Mouse (Mus musculus) neural tube, embryonic 13.5 days (tissue): ENCODE measurements around the gene Rcor1. TPM values are rescaled to one million over a fixed set of nuclear protein-coding genes. Genes with fewer than 3 reads are reported as not detected.

Experiments
- ATAC-seq: fragments of 200-750 bp; cut with Nextera tagmentation; 2 replicates; pipeline ENCODE4 v1.8.0; 2017; ENCODE audit warnings: low read depth, mild to moderate bottlenecking, moderate TSS enrichment, moderate library complexity
- H3K27ac ChIP-seq: fragments of 300-500 bp; sonication (generic); replicated peaks from 2 replicates; pipeline ENCODE4 v1.5.1; 2015; ENCODE audit warnings: moderate library complexity, mild to moderate bottlenecking, inconsistent platforms
- H3K27me3 ChIP-seq: fragments of 300-500 bp; sonication (generic); 2 replicates; pipeline ENCODE4 v1.6.1; 2015; ENCODE audit warnings: mild to moderate bottlenecking, inconsistent platforms
- H3K36me3 ChIP-seq: fragments of 300-500 bp; sonication (generic); 2 replicates; pipeline ENCODE4 v1.6.1; 2015; ENCODE audit warnings: mild to moderate bottlenecking, inconsistent platforms
- H3K4me1 ChIP-seq: fragments of 300-500 bp; sonication (generic); replicated peaks from 2 replicates; pipeline ENCODE4 v1.6.1; 2015; ENCODE audit warnings: inconsistent platforms
- H3K4me2 ChIP-seq: fragments of 300-500 bp; sonication (generic); 2 replicates; pipeline ENCODE4 v1.6.1; 2015; ENCODE audit warnings: inconsistent platforms, mild to moderate bottlenecking, moderate library complexity
- H3K4me3 ChIP-seq: fragments of 300-500 bp; sonication (generic); 2 replicates; pipeline ENCODE4 v1.5.1; 2015; ENCODE audit warnings: mild to moderate bottlenecking, inconsistent platforms
- H3K9ac ChIP-seq: fragments of 300-500 bp; sonication (generic); 2 replicates; pipeline ENCODE4 v1.6.1; 2015; ENCODE audit warnings: moderate library complexity, mild to moderate bottlenecking, inconsistent platforms
- H3K9me3 ChIP-seq: fragments of 300-500 bp; sonication (generic); 2 replicates; pipeline ENCODE4 v1.6.1; 2016; ENCODE audit warnings: inconsistent platforms
- WGBS: fragments of 180-500 bp; shearing (Covaris S2); methylation state at CpG from one replicate; pipeline ENCODE4 v1.1.7; 2015; 5-methylcytosine and 5-hydroxymethylcytosine counted together
- polyA plus RNA-seq: library from polyadenylated mRNA; unstranded; fragments of >200 nt; fragmentation: Nextera tagmentation; extraction: Ambion mirVana; gene quantifications from 2 replicates; pipeline ENCODE4 v1.2.1, GENCODE M21; 2015

The Rcor1 gene
- polyA plus RNA-seq, 1 experiment from 2014 or later, result 5.8 TPM

DNA sequence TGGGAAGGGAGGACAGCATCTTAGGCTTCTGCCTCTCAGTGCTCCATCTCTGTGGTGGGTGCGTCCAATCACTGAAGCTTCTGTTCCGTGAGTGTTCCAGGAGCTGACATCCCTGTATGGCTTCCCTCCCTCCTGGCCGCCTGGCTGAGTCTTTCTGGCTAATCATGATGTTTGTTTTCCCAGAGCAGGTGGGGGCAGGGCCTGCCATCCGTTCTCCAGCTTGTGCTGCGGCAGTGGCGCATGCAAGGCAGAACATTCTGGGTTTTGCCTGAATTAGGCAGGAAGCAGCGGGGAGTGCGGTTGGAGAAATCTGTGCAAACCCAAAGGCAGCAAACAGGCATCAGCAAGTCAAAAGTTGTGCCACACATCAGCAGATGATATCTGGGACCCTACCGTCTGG lies 106.1 kb downstream of the Rcor1 start:
- no peaks in the 10 kb centered on the region for H3K9me3 ChIP-seq
- H3K27me3 ChIP-seq, result no peaks in the 10 kb centered on the region
- peaks cover 30% of the 10 kb centered on the region for H3K4me1 ChIP-seq
- no peaks in the 10 kb centered on the region for H3K36me3 ChIP-seq
- no peak overlapping the region for H3K4me3 ChIP-seq
- H3K4me2 ChIP-seq, result no peak overlapping the region
- no peak for ATAC-seq
- 51% methylated on average over 9 of the region's 9 CpGs for WGBS
- no peak overlapping the region for H3K27ac ChIP-seq
- 0 out of 2 replicates have a peak overlapping the region, but pooled peaks have one; percentile 18 for H3K9ac ChIP-seq

DNA sequence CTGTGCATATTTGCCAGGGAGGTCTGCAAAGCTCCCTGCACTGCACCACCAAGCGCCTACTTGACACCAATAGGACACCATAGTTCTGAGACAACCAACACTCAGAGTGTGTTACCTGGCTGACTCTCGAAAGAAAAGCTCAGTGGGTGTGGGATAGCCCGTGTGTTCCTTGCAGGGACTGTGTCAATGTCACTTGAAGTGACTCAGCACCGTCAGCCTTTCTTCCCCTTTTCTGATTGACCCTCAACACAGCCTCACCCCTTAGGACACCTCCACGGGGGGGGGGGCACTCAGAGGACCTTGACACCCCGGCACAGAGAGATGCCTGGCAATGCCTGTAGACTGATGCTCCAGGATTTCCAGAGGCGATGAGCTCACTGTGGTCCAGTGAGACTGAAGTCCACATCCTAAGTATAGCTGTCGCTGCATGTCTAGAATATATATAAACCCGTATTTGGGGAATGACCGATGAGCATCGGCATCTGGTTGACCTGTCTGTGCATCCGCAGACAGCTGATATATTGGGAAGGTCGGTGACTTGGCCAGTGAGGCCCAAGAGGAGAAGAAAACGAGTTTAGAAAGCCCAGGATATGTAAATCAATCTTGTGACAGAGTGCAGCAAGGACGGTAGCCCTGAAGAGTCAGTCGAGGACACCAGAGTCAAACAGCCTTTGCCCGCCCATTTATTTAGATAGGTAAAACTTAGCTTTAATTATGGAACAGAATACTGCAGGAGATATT lies 110.5 kb downstream of the Rcor1 start:
- ATAC-seq, result no peak
- Histone ChIP-seq H3K9me3 (no peaks in the 10 kb centered on the region), H3K27ac (no peak overlapping the region), H3K9ac (no peak overlapping the region), H3K27me3 (no peaks in the 10 kb centered on the region), H3K4me3 (no peak overlapping the region), H3K4me1 (peaks cover 21% of the 10 kb centered on the region), H3K36me3 (no peaks in the 10 kb centered on the region), H3K4me2 (no peak overlapping the region)
- 69% methylated on average over 17 of the region's 17 CpGs for WGBS

DNA sequence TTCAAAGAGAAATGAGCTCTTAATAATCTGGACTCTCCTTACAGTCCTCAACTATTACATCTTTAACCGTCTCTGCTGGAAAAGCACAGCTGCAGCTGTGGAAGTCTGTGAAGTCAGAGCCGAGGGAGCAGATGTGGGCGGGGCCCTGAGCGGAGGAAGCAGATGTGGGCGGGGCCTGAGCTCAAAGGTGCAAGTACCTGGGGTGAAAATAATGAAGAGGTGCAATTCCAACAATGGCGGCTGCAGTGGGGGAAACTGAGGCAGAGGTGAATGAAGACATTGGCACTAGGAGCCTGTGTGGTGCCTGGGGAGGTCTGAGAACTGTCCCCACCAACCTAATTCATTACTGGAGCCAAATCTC lies 111.1 kb downstream of the Rcor1 start:
- no peak overlapping the region for H3K4me2 ChIP-seq
- H3K36me3 ChIP-seq, result no peaks in the 10 kb centered on the region
- H3K9me3 ChIP-seq, result no peaks in the 10 kb centered on the region
- ATAC-seq, result no peak
- H3K4me1 ChIP-seq, result peaks cover 16% of the 10 kb centered on the region
- H3K27ac ChIP-seq, result no peak overlapping the region
- no peak overlapping the region for H3K4me3 ChIP-seq
- no peaks in the 10 kb centered on the region for H3K27me3 ChIP-seq
- H3K9ac ChIP-seq, result no peak overlapping the region
- WGBS, result 12% methylated on average over 6 of the region's 6 CpGs

DNA sequence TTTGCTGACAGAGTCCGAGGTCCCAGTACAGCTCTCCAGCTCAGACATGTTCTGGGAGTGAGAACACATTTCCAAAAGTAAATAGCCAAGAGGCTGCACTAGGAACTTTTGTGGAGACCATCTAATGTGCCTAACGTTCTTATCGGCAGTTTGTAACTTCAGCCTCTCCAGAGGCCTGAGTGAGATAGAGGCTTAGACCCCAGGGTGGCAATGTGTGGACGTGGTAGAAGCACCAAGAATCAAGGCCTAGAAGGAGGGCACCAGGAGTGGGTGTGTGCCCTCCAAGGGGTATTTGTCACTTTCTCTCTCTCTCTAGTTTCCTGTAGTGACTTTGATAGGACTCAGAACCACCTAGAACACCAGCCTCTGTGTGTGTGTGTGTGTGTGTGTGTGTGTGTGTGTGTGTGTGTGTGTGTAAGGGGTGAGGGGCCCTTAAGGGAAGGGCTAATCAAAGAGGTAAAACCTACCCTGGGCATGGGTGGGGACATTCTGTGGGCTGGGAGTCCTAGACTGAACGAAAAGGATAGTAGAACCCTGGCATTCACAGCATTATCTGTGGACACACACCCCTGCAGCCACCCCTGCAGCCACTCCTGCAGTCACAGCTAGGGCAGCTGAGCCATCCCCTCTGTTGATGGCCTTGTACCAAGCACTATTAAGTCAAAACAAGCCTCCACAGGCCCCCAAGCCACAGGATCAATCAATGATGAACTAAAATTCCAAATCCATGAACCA lies 112.4 kb downstream of the Rcor1 start:
- Histone ChIP-seq H3K36me3 (no peaks in the 10 kb centered on the region), H3K4me1 (peaks cover 8% of the 10 kb centered on the region), H3K9me3 (no peaks in the 10 kb centered on the region), H3K4me3 (no peak overlapping the region), H3K27me3 (no peaks in the 10 kb centered on the region), H3K9ac (no peak overlapping the region), H3K4me2 (no peak overlapping the region), H3K27ac (no peak overlapping the region)
- no peak for ATAC-seq
- WGBS, result 86% methylated on average over 5 of the region's 5 CpGs

DNA sequence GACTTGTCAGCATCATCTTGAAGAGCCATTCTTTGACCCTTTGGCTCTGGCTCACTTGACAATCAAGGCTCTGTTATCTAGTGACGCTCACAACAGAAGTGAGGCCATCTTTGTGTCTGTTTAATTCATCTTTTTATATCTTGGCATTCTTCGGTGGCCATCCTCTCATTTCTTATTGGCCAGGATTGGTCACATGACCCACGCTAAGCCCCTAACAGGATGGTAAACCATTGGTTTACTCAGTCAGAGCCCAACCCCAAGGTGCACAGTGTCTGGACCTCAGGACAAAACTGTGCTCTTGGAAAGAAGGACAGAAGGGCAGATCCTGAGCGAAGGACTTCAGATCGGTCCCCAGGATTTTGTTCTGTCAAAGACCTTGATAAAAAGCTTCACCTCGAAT lies 113.4 kb downstream of the Rcor1 start:
- H3K27ac ChIP-seq, result no peak overlapping the region

DNA sequence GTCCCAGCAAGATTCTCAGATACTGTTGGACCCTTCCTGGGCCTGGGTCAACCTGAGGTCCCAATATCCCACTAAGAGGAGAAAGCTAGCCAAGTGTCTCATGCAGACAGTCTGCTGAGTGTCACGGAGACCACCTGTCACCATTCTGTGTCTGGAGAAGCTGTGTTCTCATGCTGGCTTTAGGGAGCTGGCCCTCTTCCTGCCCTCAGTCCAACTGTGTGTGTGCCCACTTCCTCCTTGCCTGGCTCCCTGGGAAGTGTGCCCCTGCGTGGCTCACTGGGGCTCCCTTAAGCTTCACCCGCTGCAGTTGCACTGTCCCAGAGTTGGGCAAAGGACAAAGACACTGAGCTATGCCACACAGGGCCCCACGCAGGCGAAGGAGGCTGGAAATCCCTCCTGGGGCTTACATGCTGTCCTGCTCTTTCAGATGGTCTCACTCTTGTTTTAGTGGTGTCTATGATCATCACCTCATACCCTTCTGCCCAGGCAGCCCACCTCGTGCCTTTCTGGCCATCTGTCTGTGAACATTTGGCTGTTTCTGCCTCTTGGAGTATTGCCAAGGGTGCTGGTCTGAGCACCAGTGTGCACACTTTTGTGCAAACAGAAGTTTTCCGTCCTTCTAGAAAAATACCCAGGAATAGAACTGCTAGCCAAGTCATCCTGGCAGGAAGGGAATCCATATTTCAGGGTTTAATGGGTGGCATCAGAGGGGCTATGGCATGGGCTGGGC lies 114.0 kb downstream of the Rcor1 start:
- no peak overlapping the region for H3K4me2 ChIP-seq
- H3K36me3 ChIP-seq, result no peaks in the 10 kb centered on the region
- ATAC-seq, result no peak
- H3K4me1 ChIP-seq, result peaks cover 8% of the 10 kb centered on the region
- H3K27me3 ChIP-seq, result no peaks in the 10 kb centered on the region
- 73% methylated on average over 7 of the region's 7 CpGs for WGBS
- H3K4me3 ChIP-seq, result no peak overlapping the region
- no peak overlapping the region for H3K9ac ChIP-seq
- H3K27ac ChIP-seq, result no peak overlapping the region
- no peaks in the 10 kb centered on the region for H3K9me3 ChIP-seq

More for the DNA sequence above, 113.4 kb downstream of the Rcor1 start:
- Histone ChIP-seq H3K4me1 (peaks cover 8% of the 10 kb centered on the region), H3K4me2 (no peak overlapping the region), H3K4me3 (no peak overlapping the region), H3K27me3 (no peaks in the 10 kb centered on the region), H3K36me3 (no peaks in the 10 kb centered on the region), H3K9me3 (no peaks in the 10 kb centered on the region), H3K9ac (no peak overlapping the region)
- no peak for ATAC-seq
- 88% methylated on average over 6 of the region's 6 CpGs for WGBS

DNA sequence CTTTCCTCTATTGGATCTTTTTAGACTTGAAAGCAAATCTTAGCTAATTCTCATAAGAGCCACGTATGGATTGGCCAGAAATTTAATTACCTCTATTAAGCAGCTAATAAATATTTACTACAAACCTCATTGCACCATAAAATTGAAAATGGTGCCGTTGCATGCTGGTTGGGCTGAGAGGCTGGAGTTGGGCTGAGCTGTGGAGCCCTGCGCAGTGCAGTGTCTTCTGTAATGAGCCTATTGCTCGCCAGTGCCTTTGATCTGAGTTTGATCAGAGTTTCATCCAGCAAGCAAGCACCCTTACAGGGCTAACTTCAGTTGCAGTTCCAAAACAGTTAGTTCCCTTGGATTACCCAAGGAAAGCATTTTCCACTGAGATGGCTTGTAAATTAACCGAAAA lies 114.8 kb downstream of the Rcor1 start:
- no peak overlapping the region for H3K4me2 ChIP-seq
- WGBS, result 46% methylated on average over 5 of the region's 5 CpGs
- peaks cover 8% of the 10 kb centered on the region for H3K4me1 ChIP-seq
- no peaks in the 10 kb centered on the region for H3K36me3 ChIP-seq
- no peaks in the 10 kb centered on the region for H3K27me3 ChIP-seq
- H3K9me3 ChIP-seq, result no peaks in the 10 kb centered on the region
- ATAC-seq, result no peak
- no peak overlapping the region for H3K4me3 ChIP-seq
- no peak overlapping the region for H3K27ac ChIP-seq
- H3K9ac ChIP-seq, result no peak overlapping the region

DNA sequence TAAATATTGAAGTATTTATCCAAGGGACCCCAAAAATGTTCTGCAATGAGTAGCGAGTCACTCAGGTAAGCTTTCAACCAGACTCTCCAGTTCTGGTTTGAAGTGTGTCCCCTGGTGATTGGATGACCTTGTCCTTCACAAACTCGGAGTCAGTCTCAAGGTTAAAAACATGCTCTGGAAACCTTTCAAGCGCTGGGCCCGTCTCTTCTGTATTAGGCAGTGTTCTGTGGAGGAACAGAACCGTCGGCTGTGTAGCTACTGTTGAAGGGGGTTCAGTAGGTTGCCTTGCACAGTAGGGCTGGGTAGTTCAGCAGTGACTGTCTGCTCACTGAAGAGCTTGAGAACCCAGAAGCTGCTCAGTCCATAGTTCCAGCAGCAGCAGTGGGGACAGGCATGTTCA lies 115.5 kb downstream of the Rcor1 start:
- H3K4me3 ChIP-seq, result no peak overlapping the region
- no peak for ATAC-seq

DNA sequence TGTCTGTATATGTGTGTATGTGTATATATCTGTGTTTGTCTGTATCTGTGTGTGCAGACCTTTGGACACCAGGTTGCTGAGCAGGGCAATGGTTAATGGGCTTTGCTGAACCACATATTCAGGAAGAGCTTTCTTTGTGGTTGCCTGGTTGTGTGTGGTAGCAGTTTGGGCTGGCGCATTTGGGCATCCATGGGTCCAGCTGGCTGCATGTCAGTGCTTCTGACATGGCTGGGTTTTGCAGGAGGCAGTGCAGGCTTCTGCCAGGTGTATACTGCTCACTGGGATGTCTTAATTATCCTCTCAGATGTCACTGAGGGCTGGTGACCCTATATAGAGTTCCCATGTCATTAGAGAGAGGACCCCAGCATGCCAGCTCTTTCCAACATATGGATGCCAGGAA lies 116.6 kb downstream of the Rcor1 start:
- Histone ChIP-seq H3K4me2 (no peak overlapping the region), H3K9ac (no peak overlapping the region), H3K4me3 (no peak overlapping the region), H3K4me1 (peaks cover 8% of the 10 kb centered on the region), H3K27ac (no peak overlapping the region), H3K9me3 (no peaks in the 10 kb centered on the region), H3K27me3 (no peaks in the 10 kb centered on the region), H3K36me3 (no peaks in the 10 kb centered on the region)
- ATAC-seq, result no peak
- 96% methylated on average over 1 of the region's 1 CpGs for WGBS

More for the DNA sequence above, 115.5 kb downstream of the Rcor1 start:
- Histone ChIP-seq H3K9ac (no peak overlapping the region), H3K27me3 (no peaks in the 10 kb centered on the region), H3K36me3 (no peaks in the 10 kb centered on the region), H3K4me2 (no peak overlapping the region), H3K9me3 (no peaks in the 10 kb centered on the region), H3K4me1 (peaks cover 8% of the 10 kb centered on the region), H3K27ac (no peak overlapping the region)
- WGBS, result 93% methylated on average over 6 of the region's 6 CpGs

DNA sequence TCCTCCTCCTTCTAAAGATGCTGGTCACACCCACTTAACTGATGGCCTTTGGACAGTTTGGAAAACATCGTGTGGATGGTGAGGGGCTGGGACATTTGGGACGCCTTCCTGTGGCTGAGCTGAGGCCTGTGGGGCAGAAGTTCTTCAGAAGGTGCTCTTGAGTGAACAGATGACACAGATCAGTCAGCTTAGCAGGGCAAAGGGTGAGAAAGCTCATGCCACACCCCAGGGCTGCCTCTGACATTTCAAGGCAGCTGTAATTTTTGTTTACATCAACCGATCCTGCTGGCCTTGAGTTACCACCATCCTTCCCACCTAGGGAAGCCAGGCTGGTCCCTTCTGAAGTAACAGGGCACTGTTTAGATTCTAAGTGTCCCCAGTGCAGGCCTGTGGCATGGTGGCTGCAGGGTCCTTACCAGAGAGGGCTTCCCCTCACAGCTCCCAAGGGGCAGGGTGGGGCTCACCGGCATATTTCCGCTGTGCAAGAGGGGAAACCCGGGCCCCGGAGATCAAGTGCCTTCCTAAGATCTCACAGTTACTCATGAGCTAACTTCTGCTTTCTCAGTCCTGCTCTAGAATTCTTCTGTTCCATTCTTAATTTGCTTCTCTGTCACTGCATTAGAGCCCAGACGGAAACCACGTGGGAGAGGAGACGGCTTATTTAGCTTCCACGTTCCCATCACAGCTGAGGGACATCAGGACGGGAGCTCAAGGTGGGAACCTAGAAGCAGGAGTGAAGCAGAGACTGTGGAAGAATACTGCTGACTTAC lies 120.7 kb downstream of the Rcor1 start:
- H3K27ac ChIP-seq, result no peak overlapping the region
- ATAC-seq, result no peak
- WGBS, result 70% methylated on average over 12 of the region's 12 CpGs
- H3K4me2 ChIP-seq, result no peak overlapping the region
- no peaks in the 10 kb centered on the region for H3K9me3 ChIP-seq
- H3K9ac ChIP-seq, result no peak overlapping the region
- H3K27me3 ChIP-seq, result no peaks in the 10 kb centered on the region
- H3K36me3 ChIP-seq, result no peaks in the 10 kb centered on the region
- H3K4me1 ChIP-seq, result peaks cover 30% of the 10 kb centered on the region
- H3K4me3 ChIP-seq, result no peak overlapping the region

DNA sequence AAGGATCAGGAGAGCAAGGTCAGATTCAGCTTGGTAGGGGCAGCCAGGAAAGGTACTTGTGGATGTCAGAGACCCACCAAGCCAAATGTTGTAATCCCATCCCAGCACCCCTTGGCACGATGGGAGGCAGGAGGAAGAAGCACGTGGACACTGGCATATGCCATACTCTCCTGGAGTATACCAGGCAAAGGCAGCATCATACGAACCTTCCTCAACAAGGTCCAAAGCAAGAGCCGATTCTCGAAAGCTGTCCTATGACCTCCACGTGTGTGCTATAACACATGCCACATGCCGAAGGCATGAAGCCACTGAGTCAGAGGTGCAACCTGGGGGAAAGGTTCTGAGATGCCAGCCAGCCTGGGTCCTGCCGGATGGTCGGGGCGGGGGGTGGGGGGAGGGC lies 121.7 kb downstream of the Rcor1 start:
- H3K4me2 ChIP-seq, result no peak overlapping the region
- no peaks in the 10 kb centered on the region for H3K36me3 ChIP-seq
- 93% methylated on average over 10 of the region's 10 CpGs for WGBS
- no peak for ATAC-seq
- H3K4me3 ChIP-seq, result no peak overlapping the region
- no peaks in the 10 kb centered on the region for H3K9me3 ChIP-seq
- H3K4me1 ChIP-seq, result peaks cover 38% of the 10 kb centered on the region
- H3K27ac ChIP-seq, result no peak overlapping the region
- H3K27me3 ChIP-seq, result no peaks in the 10 kb centered on the region
- H3K9ac ChIP-seq, result no peak overlapping the region

DNA sequence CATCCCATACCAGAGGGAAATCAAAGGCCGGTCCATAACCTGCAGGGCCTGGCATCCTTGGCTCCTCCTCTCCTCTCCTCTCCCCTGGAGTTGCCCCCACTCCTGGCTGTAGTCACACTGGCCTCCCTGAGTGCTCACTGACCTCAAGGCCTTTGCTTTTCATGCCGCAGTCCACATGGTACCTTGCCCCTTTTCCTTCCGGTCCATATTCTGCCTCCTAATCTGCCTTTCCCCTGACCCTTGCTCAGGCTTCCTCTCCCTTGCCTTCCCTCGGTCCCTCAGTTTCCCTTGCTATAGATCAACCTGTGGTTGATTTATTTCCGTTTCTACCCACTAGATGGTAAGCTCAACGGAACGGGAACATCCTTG lies 122.8 kb downstream of the Rcor1 start:
- 29% methylated on average over 7 of the region's 7 CpGs for WGBS
- no peaks in the 10 kb centered on the region for H3K27me3 ChIP-seq
- H3K9ac ChIP-seq, result peak overlapping the region; percentile 66
- H3K4me2 ChIP-seq, result peak overlapping the region; percentile 55
- H3K36me3 ChIP-seq, result no peaks in the 10 kb centered on the region
- H3K4me1 ChIP-seq, result peaks cover 39% of the 10 kb centered on the region
- no peak for ATAC-seq
- H3K9me3 ChIP-seq, result no peaks in the 10 kb centered on the region
- H3K27ac ChIP-seq, result peak overlapping the region; percentile 92
- H3K4me3 ChIP-seq, result peak overlapping the region; percentile 27
